Mouse (Mus musculus) MEL (cell line): Measurements from ENCODE around the gene Fgr. TPM values are rescaled to one million over a fixed set of nuclear protein-coding genes. Genes with fewer than 3 reads are reported as not detected.

Source experiments
- DNase-seq: peaks from one replicate; pipeline ENCODE4 v3.0.0; 2011; ENCODE audit warnings: low read depth, low spot score
- H3K27ac ChIP-seq: 2 replicates; pipeline ENCODE4 v1.5.1; 2012; ENCODE audit warnings: low read depth, mild to moderate bottlenecking, control low read depth, low read length, moderate library complexity; ENCODE audit not compliant: control insufficient read depth
- H3K27me3 ChIP-seq, 2 experiments: fragments of 150-350 bp in 1 of 2; sonication (generic) in 1 of 2; 2 replicates each; pipeline ENCODE4 v1.6.1; 2012; ENCODE audit warnings: low read length in 2 of 2, mild to moderate bottlenecking in 2 of 2, improper control_type of control experiment in 1 of 2, moderate library complexity in 1 of 2; ENCODE audit not compliant: insufficient read depth in 2 of 2, control insufficient read depth in 1 of 2
- H3K36me3 ChIP-seq, 2 experiments: 2 replicates each; pipeline ENCODE4 v1.6.1; 2012 to 2014; ENCODE audit warnings: low read length in 2 of 2, improper control_type of control experiment in 1 of 2, inconsistent platforms in 1 of 2, mild to moderate bottlenecking in 1 of 2; ENCODE audit not compliant: insufficient read depth in 2 of 2, control insufficient read depth in 1 of 2
- H3K4me1 ChIP-seq, 2 experiments: fragments of 150-350 bp in 1 of 2; sonication (generic) in 1 of 2; 2 replicates each; pipeline ENCODE4 v1.6.1; 2012; ENCODE audit warnings: low read length in 2 of 2, improper control_type of control experiment in 1 of 2, mild to moderate bottlenecking in 1 of 2; ENCODE audit not compliant: insufficient read depth in 2 of 2, control insufficient read depth in 1 of 2
- H3K4me3 ChIP-seq, 2 experiments: fragments of 150-350 bp in 1 of 2; sonication (generic) in 1 of 2; 2 replicates each; pipeline ENCODE4 v1.5.1; 2012; ENCODE audit warnings: low read depth in 2 of 2, low read length in 2 of 2, mild to moderate bottlenecking in 2 of 2, moderate library complexity in 2 of 2, control low read depth in 1 of 2, improper control_type of control experiment in 1 of 2; ENCODE audit not compliant: control insufficient read depth in 1 of 2, insufficient read depth in 1 of 2
- H3K79me2 ChIP-seq: 2 replicates; pipeline ENCODE4 v1.6.1; 2012; ENCODE audit warnings: mild to moderate bottlenecking, low read length, moderate library complexity; ENCODE audit not compliant: control insufficient read depth, poor library complexity, insufficient read depth
- H3K9ac ChIP-seq: 2 replicates; pipeline ENCODE4 v1.6.1; 2012; ENCODE audit warnings: low read depth, mild to moderate bottlenecking, control low read depth, low read length, moderate library complexity; ENCODE audit not compliant: control insufficient read depth, poor library complexity, severe bottlenecking
- H3K9me3 ChIP-seq: fragments of 150-350 bp; sonication (generic); replicated peaks from 2 replicates; pipeline ENCODE4 v1.6.1; 2012; ENCODE audit warnings: mild to moderate bottlenecking, low read length, improper control_type of control experiment, moderate library complexity; ENCODE audit not compliant: insufficient read depth
- BHLHE40 ChIP-seq: IDR thresholded peaks from 2 replicates; pipeline ENCODE4 v1.6.1; 2012; ENCODE audit warnings: low read depth, mild to moderate bottlenecking, inconsistent platforms, low read length, improper control_type of control experiment, borderline replicate concordance
- CHD1 ChIP-seq: IDR thresholded peaks from 2 replicates; pipeline ENCODE4 v1.6.1; 2012; ENCODE audit warnings: low read depth, mild to moderate bottlenecking, inconsistent platforms, low read length, improper control_type of control experiment
- CHD2 ChIP-seq: IDR thresholded peaks from 2 replicates; pipeline ENCODE4 v1.6.1; 2011; ENCODE audit warnings: low read length, improper control_type of control experiment
- CTCF ChIP-seq, 3 experiments: IDR thresholded peaks in 2 of 3; conservative IDR thresholded peaks in 1 of 3; 2 replicates each; pipeline ENCODE4 v1.5.1; 2011 to 2012; ENCODE audit warnings: low read length in 3 of 3, low read depth in 2 of 3, mild to moderate bottlenecking in 2 of 3, improper control_type of control experiment in 1 of 3, inconsistent platforms in 1 of 3, mixed read lengths in 1 of 3, moderate library complexity in 1 of 3; ENCODE audit not compliant: control insufficient read depth in 1 of 3, insufficient read depth in 1 of 3, poor library complexity in 1 of 3, severe bottlenecking in 1 of 3
- ELF1 ChIP-seq: IDR thresholded peaks from 2 replicates; pipeline ENCODE4 v1.6.1; 2014; ENCODE audit warnings: low read depth, mild to moderate bottlenecking, inconsistent platforms, low read length, improper control_type of control experiment, moderate library complexity
- ETS1 ChIP-seq: IDR thresholded peaks from 2 replicates; pipeline ENCODE4 v1.6.1; 2012; ENCODE audit warnings: low read depth, mild to moderate bottlenecking, inconsistent platforms, low read length, improper control_type of control experiment, moderate library complexity
- GABPA ChIP-seq: IDR thresholded peaks from 2 replicates; pipeline ENCODE4 v1.6.1; 2012; ENCODE audit warnings: low read depth, mild to moderate bottlenecking, inconsistent platforms, low read length, improper control_type of control experiment, moderate library complexity
- HCFC1 ChIP-seq: IDR thresholded peaks from 2 replicates; pipeline ENCODE4 v1.6.1; 2012; ENCODE audit warnings: low read depth, mild to moderate bottlenecking, inconsistent platforms, low read length, improper control_type of control experiment, moderate library complexity
- MAZ ChIP-seq: IDR thresholded peaks from 2 replicates; pipeline ENCODE4 v1.6.1; 2012; ENCODE audit warnings: low read depth, mild to moderate bottlenecking, inconsistent platforms, low read length, improper control_type of control experiment
- MEF2A ChIP-seq: IDR thresholded peaks from 2 replicates; pipeline ENCODE4 v1.6.1; 2014; ENCODE audit warnings: low read depth, mild to moderate bottlenecking, inconsistent platforms, low read length, improper control_type of control experiment; ENCODE audit not compliant: poor library complexity, insufficient replicate concordance, severe bottlenecking; ENCODE audit errors: extremely low read depth
- NELFE ChIP-seq: IDR thresholded peaks from 2 replicates; pipeline ENCODE4 v1.6.1; 2011; ENCODE audit warnings: low read depth, low read length, improper control_type of control experiment
- POLR2A ChIP-seq, 2 experiments: IDR thresholded peaks; 2 replicates each; pipeline ENCODE4 v1.6.1; 2011 to 2012; ENCODE audit warnings: low read length in 2 of 2, mild to moderate bottlenecking in 2 of 2, control low read depth in 1 of 2, improper control_type of control experiment in 1 of 2, low read depth in 1 of 2, moderate library complexity in 1 of 2; ENCODE audit not compliant: control insufficient read depth in 1 of 2, insufficient read depth in 1 of 2, poor library complexity in 1 of 2
- POLR2AphosphoS2 ChIP-seq: IDR thresholded peaks from 2 replicates; pipeline ENCODE4 v1.6.1; 2011; ENCODE audit warnings: low read length, improper control_type of control experiment
- POLR2AphosphoS5 ChIP-seq: IDR thresholded peaks from 2 replicates; pipeline ENCODE4 v1.6.1; 2012; ENCODE audit warnings: low read depth, borderline replicate concordance, mild to moderate bottlenecking, inconsistent platforms, low read length, moderate library complexity, mixed read lengths
- RAD21 ChIP-seq: IDR thresholded peaks from 2 replicates; pipeline ENCODE4 v1.6.1; 2011; ENCODE audit warnings: mild to moderate bottlenecking, low read depth, low read length, improper control_type of control experiment
- SMC3 ChIP-seq: IDR thresholded peaks from 2 replicates; pipeline ENCODE4 v1.6.1; 2011; ENCODE audit warnings: low read depth, low read length, improper control_type of control experiment
- TAL1 ChIP-seq: IDR thresholded peaks from 2 replicates; pipeline ENCODE4 v1.6.1; 2012; ENCODE audit warnings: mild to moderate bottlenecking, inconsistent platforms, low read length, moderate library complexity, mixed read lengths
- USF1 ChIP-seq: IDR thresholded peaks from 2 replicates; pipeline ENCODE4 v1.6.1; 2014; ENCODE audit warnings: low read depth, mild to moderate bottlenecking, inconsistent platforms, low read length, improper control_type of control experiment, moderate library complexity
- USF2 ChIP-seq, 2 experiments: IDR thresholded peaks; 2 replicates each; pipeline ENCODE4 v1.6.1; 2011 to 2012; ENCODE audit warnings: improper control_type of control experiment in 2 of 2, low read length in 2 of 2, borderline replicate concordance in 1 of 2, inconsistent platforms in 1 of 2, low read depth in 1 of 2, mild to moderate bottlenecking in 1 of 2; ENCODE audit not compliant: insufficient read depth in 1 of 2
- ZC3H11A ChIP-seq: IDR thresholded peaks from 2 replicates; pipeline ENCODE4 v1.6.1; 2012; ENCODE audit warnings: low read depth, mild to moderate bottlenecking, inconsistent platforms, low read length, improper control_type of control experiment
- ZMIZ1 ChIP-seq: IDR thresholded peaks from 2 replicates; pipeline ENCODE4 v1.6.1; 2012; ENCODE audit warnings: low read depth, mild to moderate bottlenecking, inconsistent platforms, low read length, improper control_type of control experiment, moderate library complexity
- polyA plus RNA-seq, 2 experiments: library from polyadenylated mRNA; stranded (reverse) in 1 of 2; unstranded in 1 of 2; fragments of >175 nt in 1 of 2; fragments of >200 nt in 1 of 2; gene quantifications; 2 replicates each; pipeline versions ENCODE4 v1.2.1 to v1.2.4; 2012; ENCODE audit warnings: low replicate concordance in 2 of 2, low read depth in 1 of 2; ENCODE audit not compliant: insufficient read length in 2 of 2, insufficient read depth in 1 of 2, missing spikeins in 1 of 2
- total RNA-seq: library from RNA; depleted of rRNA; stranded (reverse); fragments of 300-350 nt; gene quantifications from 2 replicates; pipeline ENCODE4 v1.2.3, GENCODE M21; 2012

Gene Fgr
- total and polyA plus RNA-seq, 3 experiments: not detected

GRCm38 (mm10) chr4:133022954-133023635, 49.2 kb downstream of the Fgr start (continued):
- TF ChIP-seq MEF2A (no peak), GABPA (no peak), MAZ (no peak)
- TF ChIP-seq, all 39 proteins: peak for 0

DNA sequence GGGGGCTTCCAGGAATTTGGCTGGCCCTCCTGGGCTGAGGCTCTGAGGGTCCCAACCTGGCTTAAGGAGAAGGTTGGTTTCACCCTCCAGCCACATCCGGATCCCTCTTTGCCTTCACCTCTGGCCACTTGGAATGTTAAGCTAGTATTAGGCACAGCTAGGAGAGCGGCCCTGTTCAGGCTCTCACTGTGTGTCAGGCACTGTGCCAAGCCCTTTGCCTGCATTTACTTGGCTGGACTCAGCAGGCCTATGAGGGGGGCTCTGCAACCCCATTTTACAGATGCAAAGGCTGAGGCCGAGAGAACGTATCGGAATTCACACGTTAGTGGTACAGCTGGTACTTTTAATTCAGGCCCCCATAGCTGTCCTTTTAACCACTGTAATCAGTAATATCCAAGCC, 49.7 kb downstream of the Fgr start:
- Histone ChIP-seq H3K27ac (no peak overlapping the region), H3K4me3 (no peak overlapping the region), H3K27me3 (no peaks in the 10 kb centered on the region), H3K4me1 (peaks cover 0 to 7% of the 10 kb centered on the region in 2 experiments; a peak in 2 of 4 replicates), H3K36me3 (no peaks in the 10 kb centered on the region; a peak in 1 of 4 replicates), H3K9ac (no peak overlapping the region), H3K9me3 (no peaks in the 10 kb centered on the region), H3K79me2 (no peaks in the 10 kb centered on the region)
- TF ChIP-seq CHD1 (no peak), POLR2AphosphoS5 (no peak), ZMIZ1 (no peak), HCFC1 (no peak), USF1 (no peak), ETS1 (no peak), POLR2A (IDR thresholded peaks at IDR 0.05; ENCODE audit: control insufficient read depth in 1 of 2, insufficient read depth in 1 of 2, low read depth in 1 of 2, low read length in 2 of 2, poor library complexity in 1 of 2) (no peak), ELF1 (no peak), TAL1 (no peak), ZC3H11A (no peak), BHLHE40 (no peak), USF2 (IDR thresholded peaks at IDR 0.05; ENCODE audit: borderline replicate concordance in 1 of 2, insufficient read depth in 1 of 2, low read depth in 1 of 2, low read length in 2 of 2) (no peak), CTCF (IDR thresholded peaks at IDR 0.05 in 2 of 3, conservative IDR thresholded peaks at IDR 0.05 in 1 of 3; ENCODE audit: control insufficient read depth in 1 of 3, insufficient read depth in 1 of 3, low read depth in 2 of 3, low read length in 3 of 3, poor library complexity in 1 of 3, severe bottlenecking in 1 of 3) (no peak), NELFE (no peak), CHD2 (no peak), POLR2AphosphoS2 (no peak), SMC3 (no peak), RAD21 (no peak)
- DNase-seq: no peak
